Mouse (Mus musculus): Measurements from ENCODE around the gene Ppp1r16b. TPM values are rescaled to one million over a fixed set of nuclear protein-coding genes. Genes with fewer than 3 reads are reported as not detected.
A peak's percentile ranks its signal among the peaks of the same experiment; 100 is the strongest.

Gene Ppp1r16b
- polyA plus RNA-seq, 1 experiment from 2014 or later, result 4.0 TPM

DNA sequence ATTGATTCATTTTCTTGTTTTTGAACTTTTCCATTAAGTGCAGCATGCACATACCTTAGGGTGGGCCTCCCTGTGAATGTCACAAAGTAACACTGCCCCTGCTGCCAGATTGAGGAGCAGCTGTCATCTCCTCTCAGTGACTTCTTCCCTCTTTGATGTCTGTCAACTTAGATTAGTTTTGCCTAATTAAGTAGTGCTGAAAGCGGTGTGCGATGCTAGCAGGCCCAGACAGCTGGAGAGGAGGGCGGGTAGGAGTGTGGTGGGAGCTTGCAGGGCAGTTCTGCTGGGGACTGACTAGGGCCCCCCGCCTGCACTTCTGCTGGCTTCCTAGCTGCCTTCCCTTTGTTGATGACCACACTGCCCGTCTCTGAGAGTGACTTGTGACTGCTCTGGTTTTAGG lies 33.3 kb upstream of the Ppp1r16b start:
- ATAC-seq (ENCODE audit: insufficient read depth, low FRiP score, low TSS enrichment), result no peak
- H3K27ac ChIP-seq (ENCODE audit: low read depth, low read length), result no peak overlapping the region
- no peak overlapping the region for H3K4me3 ChIP-seq (ENCODE audit: low read depth, low read length)
- H3K9ac ChIP-seq (ENCODE audit: low read length), result no peak overlapping the region
- WGBS, result 83% methylated on average over 5 of the region's 5 CpGs
- H3K4me2 ChIP-seq (ENCODE audit: low read depth), result no peak overlapping the region
- no peaks in the 10 kb centered on the region for H3K9me3 ChIP-seq (ENCODE audit: control insufficient read depth, low read length)
- H3K4me1 ChIP-seq (ENCODE audit: control insufficient read depth, insufficient read depth, low read length), result no peaks in the 10 kb centered on the region
- H3K36me3 ChIP-seq (ENCODE audit: control insufficient read depth, insufficient read depth, low read length), result peaks cover 28% of the 10 kb centered on the region
- no peaks in the 10 kb centered on the region for H3K27me3 ChIP-seq (ENCODE audit: control insufficient read depth, insufficient read depth, low read length)
- no peak for DNase-seq (ENCODE audit: low spot score)

DNA sequence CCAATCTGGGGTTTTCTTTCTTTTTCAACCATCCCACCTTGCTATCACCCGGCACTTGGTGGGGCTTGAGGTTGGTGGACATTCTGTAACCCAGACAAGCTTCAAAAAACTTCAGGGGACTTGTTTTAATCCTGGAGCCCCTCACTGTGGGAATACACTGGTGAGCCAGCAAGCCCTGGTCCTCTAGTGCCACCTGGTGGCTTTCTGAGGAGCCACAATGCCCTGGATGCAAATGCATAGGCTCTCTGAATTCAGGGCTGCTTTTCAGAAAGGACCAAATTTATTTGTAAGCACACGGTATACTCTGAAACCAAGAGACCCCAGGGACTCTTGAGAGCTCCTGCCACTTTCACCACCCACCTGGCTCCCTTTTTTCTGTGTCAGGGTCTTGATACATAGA lies 23.3 kb upstream of the Ppp1r16b start:
- no peak overlapping the region for H3K4me3 ChIP-seq (ENCODE audit: low read depth, low read length)
- peaks cover 9% of the 10 kb centered on the region; the same call in 1 of the 2 replicates for H3K36me3 ChIP-seq (ENCODE audit: control insufficient read depth, insufficient read depth, low read length)
- no peaks in the 10 kb centered on the region for H3K4me1 ChIP-seq (ENCODE audit: control insufficient read depth, insufficient read depth, low read length)
- H3K9ac ChIP-seq (ENCODE audit: low read length), result no peak overlapping the region
- DNase-seq (ENCODE audit: low spot score), result peak; percentile 75
- no peaks in the 10 kb centered on the region for H3K27me3 ChIP-seq (ENCODE audit: control insufficient read depth, insufficient read depth, low read length)
- no peak overlapping the region for H3K27ac ChIP-seq (ENCODE audit: low read depth, low read length)
- H3K4me2 ChIP-seq (ENCODE audit: low read depth), result no peak overlapping the region
- no peak for ATAC-seq (ENCODE audit: insufficient read depth, low FRiP score, low TSS enrichment)
- WGBS, result 22% methylated on average over 2 of the region's 2 CpGs
- no peaks in the 10 kb centered on the region for H3K9me3 ChIP-seq (ENCODE audit: control insufficient read depth, low read length)

DNA sequence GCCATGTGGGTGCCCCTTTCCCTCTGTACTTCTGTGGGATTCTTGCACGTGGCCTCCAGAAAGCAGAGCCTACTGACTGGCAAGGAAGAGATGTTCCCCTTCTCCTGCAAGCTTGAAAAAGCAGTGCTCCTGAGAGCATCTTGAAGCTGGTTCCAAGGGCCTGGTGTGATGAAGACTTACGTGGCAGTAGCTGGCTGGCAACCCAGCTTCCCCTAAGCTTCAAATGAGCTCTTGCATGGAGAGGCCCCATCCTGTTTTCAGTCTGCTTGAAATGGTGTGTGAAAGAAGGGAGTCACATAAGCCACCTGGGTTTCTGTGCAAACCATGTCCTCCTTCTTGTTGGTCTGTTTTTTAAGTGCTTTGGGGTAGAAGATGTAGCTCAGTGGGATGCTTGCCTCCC lies 22.6 kb upstream of the Ppp1r16b start:
- no peaks in the 10 kb centered on the region for H3K27me3 ChIP-seq (ENCODE audit: control insufficient read depth, insufficient read depth, low read length)
- H3K27ac ChIP-seq (ENCODE audit: low read depth, low read length), result no peak overlapping the region
- ATAC-seq (ENCODE audit: insufficient read depth, low FRiP score, low TSS enrichment) (no peak), DNase-seq (ENCODE audit: low spot score) (no peak)
- no peak overlapping the region for H3K4me2 ChIP-seq (ENCODE audit: low read depth)
- no peak overlapping the region for H3K9ac ChIP-seq (ENCODE audit: low read length)
- no peaks in the 10 kb centered on the region for H3K4me1 ChIP-seq (ENCODE audit: control insufficient read depth, insufficient read depth, low read length)
- no peaks in the 10 kb centered on the region for H3K9me3 ChIP-seq (ENCODE audit: control insufficient read depth, low read length)
- WGBS, result 87% methylated on average over 2 of the region's 2 CpGs
- H3K4me3 ChIP-seq (ENCODE audit: low read depth, low read length), result no peak overlapping the region
- H3K36me3 ChIP-seq (ENCODE audit: control insufficient read depth, insufficient read depth, low read length), result peaks cover 5% of the 10 kb centered on the region; the same call in 1 of the 2 replicates

DNA sequence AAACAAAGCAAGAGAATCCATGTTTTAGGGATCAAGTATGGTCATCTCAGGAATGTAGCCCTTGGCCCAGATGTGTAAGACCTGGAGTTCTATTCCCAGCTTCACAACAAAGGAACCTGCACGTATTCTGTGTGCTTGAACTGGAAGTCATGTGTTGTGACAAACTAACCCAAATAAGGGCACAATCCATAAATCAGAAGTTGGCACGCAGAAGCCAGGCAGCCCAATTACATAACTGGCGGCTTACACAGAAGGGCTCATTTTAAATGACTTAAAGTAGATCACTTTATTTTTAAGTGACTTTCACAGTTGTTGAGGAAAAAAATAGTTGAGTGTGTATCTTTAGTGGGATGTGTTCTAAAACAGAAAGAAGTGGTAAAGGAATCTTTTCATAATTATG lies 21.4 kb upstream of the Ppp1r16b start:
- ATAC-seq (ENCODE audit: insufficient read depth, low FRiP score, low TSS enrichment) (no peak), DNase-seq (ENCODE audit: low spot score) (no peak)
- Histone ChIP-seq H3K4me3 (ENCODE audit: low read depth, low read length) (no peak overlapping the region), H3K4me1 (ENCODE audit: control insufficient read depth, insufficient read depth, low read length) (no peaks in the 10 kb centered on the region), H3K27me3 (ENCODE audit: control insufficient read depth, insufficient read depth, low read length) (no peaks in the 10 kb centered on the region), H3K9me3 (ENCODE audit: control insufficient read depth, low read length) (no peaks in the 10 kb centered on the region), H3K27ac (ENCODE audit: low read depth, low read length) (no peak overlapping the region), H3K36me3 (ENCODE audit: control insufficient read depth, insufficient read depth, low read length) (no peaks in the 10 kb centered on the region; the same call in 1 of the 2 replicates), H3K9ac (ENCODE audit: low read length) (no peak overlapping the region), H3K4me2 (ENCODE audit: low read depth) (no peak overlapping the region)
- WGBS, result 86% methylated on average over 3 of the region's 3 CpGs

DNA sequence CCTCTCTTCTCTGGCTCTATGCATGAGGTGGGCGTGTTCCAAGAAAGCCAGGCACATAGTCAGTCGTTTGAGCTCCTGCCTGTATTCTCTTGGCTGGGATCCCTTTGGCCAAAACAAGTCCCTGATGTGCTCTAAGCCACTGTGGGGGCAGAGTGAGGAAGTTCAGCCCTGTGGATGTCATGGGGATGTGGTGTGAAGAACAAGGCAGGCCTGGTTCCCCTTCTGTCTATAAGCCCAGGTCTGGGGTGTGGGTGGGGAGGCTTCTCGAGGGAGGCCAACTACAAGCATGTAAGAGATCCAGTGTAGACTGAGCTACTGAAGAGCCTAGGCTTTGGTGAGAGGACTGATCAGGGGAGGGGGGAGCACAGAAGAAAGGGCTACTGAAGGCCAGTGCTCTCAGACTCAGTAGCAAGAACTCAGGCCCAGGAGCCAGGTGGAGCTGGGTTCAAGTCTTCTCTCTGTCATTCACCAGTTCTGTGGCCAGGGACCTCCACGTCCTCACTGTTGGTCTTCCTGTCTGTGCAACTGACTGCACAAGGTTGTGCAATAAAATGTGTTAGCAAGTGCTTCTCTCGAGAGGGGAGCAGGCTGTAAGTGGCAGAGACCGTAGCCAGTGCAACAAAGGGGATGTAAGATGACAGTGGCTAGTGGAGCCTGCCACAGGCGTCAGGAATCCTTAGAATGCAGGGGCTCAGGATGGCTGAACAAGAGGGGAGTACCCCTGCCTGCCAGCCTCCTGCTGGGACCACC lies 13.9 kb upstream of the Ppp1r16b start:
- DNase-seq (ENCODE audit: low spot score) (no peak), ATAC-seq (ENCODE audit: insufficient read depth, low FRiP score, low TSS enrichment) (no peak)
- Histone ChIP-seq H3K4me2 (ENCODE audit: low read depth) (no peak overlapping the region), H3K4me3 (ENCODE audit: low read depth, low read length) (no peak overlapping the region), H3K27me3 (ENCODE audit: control insufficient read depth, insufficient read depth, low read length) (no peaks in the 10 kb centered on the region; the same call in 1 of the 2 replicates), H3K9me3 (ENCODE audit: control insufficient read depth, low read length) (no peaks in the 10 kb centered on the region), H3K36me3 (ENCODE audit: control insufficient read depth, insufficient read depth, low read length) (no peaks in the 10 kb centered on the region), H3K9ac (ENCODE audit: low read length) (no peak overlapping the region), H3K27ac (ENCODE audit: low read depth, low read length) (no peak overlapping the region), H3K4me1 (ENCODE audit: control insufficient read depth, insufficient read depth, low read length) (no peaks in the 10 kb centered on the region)
- WGBS, result 56% methylated on average over 7 of the region's 7 CpGs

DNA sequence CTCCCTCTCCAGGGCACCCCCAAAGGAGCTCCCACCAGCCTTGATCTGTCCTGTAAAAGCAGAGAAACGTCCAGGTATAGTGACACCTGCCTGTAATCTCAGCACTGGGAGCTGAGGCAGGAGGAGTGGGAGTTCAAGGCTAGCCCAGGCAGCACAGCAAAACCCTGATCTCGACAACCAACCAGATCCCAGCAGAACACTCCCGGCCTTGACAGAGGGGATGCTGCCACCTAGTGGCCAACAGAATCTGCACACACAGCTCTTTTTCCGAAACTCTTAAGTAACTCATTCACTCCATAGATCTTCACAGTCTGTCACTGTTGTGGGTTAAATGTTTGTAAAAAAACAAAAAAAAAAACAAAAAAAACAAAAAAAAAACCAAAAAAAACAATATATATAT lies 12.2 kb upstream of the Ppp1r16b start:
- no peaks in the 10 kb centered on the region for H3K9me3 ChIP-seq (ENCODE audit: control insufficient read depth, low read length)
- no peak overlapping the region for H3K4me3 ChIP-seq (ENCODE audit: low read depth, low read length)
- ATAC-seq (ENCODE audit: insufficient read depth, low FRiP score, low TSS enrichment) (no peak), DNase-seq (ENCODE audit: low spot score) (peak; percentile 78)
- H3K36me3 ChIP-seq (ENCODE audit: control insufficient read depth, insufficient read depth, low read length), result no peaks in the 10 kb centered on the region
- H3K4me2 ChIP-seq (ENCODE audit: low read depth), result no peak overlapping the region
- 11% methylated on average over 4 of the region's 4 CpGs for WGBS
- no peaks in the 10 kb centered on the region for H3K4me1 ChIP-seq (ENCODE audit: control insufficient read depth, insufficient read depth, low read length)
- H3K27me3 ChIP-seq (ENCODE audit: control insufficient read depth, insufficient read depth, low read length), result no peaks in the 10 kb centered on the region; the same call in 1 of the 2 replicates
- no peak overlapping the region for H3K9ac ChIP-seq (ENCODE audit: low read length)
- H3K27ac ChIP-seq (ENCODE audit: low read depth, low read length), result no peak overlapping the region

DNA sequence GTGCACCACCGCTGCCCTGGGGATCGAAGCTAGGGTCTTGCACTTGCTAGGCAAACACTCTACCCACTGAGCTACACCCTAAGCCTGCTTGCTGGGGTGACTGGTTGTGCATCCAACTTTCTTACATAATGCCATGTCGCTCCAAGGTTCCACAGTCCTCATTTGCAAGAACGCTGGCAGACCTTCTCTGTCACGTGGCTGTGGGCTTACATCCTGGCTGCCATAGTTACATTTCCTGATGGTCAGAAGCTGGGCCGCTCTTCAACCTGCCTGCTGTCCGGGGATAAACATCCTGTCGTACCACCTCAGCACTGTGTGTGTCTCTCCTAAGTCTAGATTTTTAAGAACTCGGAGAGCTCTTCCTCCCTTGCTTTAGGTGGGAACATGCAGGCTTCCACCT lies 10.5 kb upstream of the Ppp1r16b start:
- no peak overlapping the region for H3K4me3 ChIP-seq (ENCODE audit: low read depth, low read length)

DNA sequence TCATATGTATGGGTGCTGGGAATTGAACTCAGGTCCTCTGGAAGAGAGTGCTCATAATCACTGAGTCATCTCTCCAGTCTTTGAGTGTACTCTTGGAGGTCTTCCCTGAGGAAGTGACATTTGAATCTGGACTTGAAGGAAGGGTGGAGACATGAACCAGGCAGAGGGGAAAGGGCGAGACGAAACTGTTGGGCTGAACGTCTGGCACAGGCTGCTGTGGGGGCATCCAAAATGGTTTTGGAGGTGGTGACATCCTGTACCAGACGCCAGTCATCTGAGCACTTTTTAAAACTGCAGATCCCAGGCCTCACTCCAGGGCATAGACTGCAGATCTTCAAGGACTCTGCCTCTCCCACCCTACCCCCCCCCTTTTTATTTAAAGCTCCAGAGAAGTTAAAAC lies 9.4 kb upstream of the Ppp1r16b start:
- Histone ChIP-seq H3K27me3 (ENCODE audit: control insufficient read depth, insufficient read depth, low read length) (no peaks in the 10 kb centered on the region; the same call in 1 of the 2 replicates), H3K4me2 (ENCODE audit: low read depth) (no peak overlapping the region), H3K4me1 (ENCODE audit: control insufficient read depth, insufficient read depth, low read length) (no peaks in the 10 kb centered on the region), H3K4me3 (ENCODE audit: low read depth, low read length) (no peak overlapping the region), H3K36me3 (ENCODE audit: control insufficient read depth, insufficient read depth, low read length) (no peaks in the 10 kb centered on the region), H3K27ac (ENCODE audit: low read depth, low read length) (no peak overlapping the region), H3K9me3 (ENCODE audit: control insufficient read depth, low read length) (no peaks in the 10 kb centered on the region), H3K9ac (ENCODE audit: low read length) (no peak overlapping the region)
- DNase-seq (ENCODE audit: low spot score) (no peak), ATAC-seq (ENCODE audit: insufficient read depth, low FRiP score, low TSS enrichment) (no peak)
- 76% methylated on average over 4 of the region's 4 CpGs for WGBS

More for the DNA sequence above, 10.5 kb upstream of the Ppp1r16b start:
- Histone ChIP-seq H3K9ac (ENCODE audit: low read length) (no peak overlapping the region), H3K36me3 (ENCODE audit: control insufficient read depth, insufficient read depth, low read length) (no peaks in the 10 kb centered on the region), H3K9me3 (ENCODE audit: control insufficient read depth, low read length) (no peaks in the 10 kb centered on the region), H3K27ac (ENCODE audit: low read depth, low read length) (no peak overlapping the region), H3K27me3 (ENCODE audit: control insufficient read depth, insufficient read depth, low read length) (no peaks in the 10 kb centered on the region; the same call in 1 of the 2 replicates), H3K4me2 (ENCODE audit: low read depth) (no peak overlapping the region), H3K4me1 (ENCODE audit: control insufficient read depth, insufficient read depth, low read length) (no peaks in the 10 kb centered on the region)
- no peak for ATAC-seq (ENCODE audit: insufficient read depth, low FRiP score, low TSS enrichment)
- no peak for DNase-seq (ENCODE audit: low spot score)
- WGBS, result 82% methylated on average over 9 of the region's 9 CpGs

DNA sequence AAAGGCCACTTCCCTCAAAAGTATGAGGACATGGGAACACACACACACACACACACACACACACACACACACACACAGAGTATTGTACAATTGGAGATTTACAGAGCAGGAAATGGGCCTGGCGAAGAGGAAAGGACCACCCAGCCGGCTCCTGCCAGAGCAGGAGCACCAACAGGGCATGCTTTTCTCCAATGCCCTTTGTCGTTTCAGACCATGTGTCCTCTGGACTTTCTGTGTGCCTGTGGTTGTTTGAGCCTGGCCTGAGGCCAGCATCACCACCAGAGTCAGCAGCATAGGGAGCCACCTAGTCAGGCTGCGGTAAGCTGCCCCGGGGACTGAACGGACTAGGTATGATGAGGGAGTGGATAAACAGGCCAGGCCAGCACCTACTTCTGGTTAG lies 6.4 kb upstream of the Ppp1r16b start:
- Histone ChIP-seq H3K36me3 (ENCODE audit: control insufficient read depth, insufficient read depth, low read length) (no peaks in the 10 kb centered on the region), H3K4me3 (ENCODE audit: low read depth, low read length) (no peak overlapping the region), H3K9ac (ENCODE audit: low read length) (no peak overlapping the region), H3K27me3 (ENCODE audit: control insufficient read depth, insufficient read depth, low read length) (no peaks in the 10 kb centered on the region), H3K4me2 (ENCODE audit: low read depth) (no peak overlapping the region), H3K27ac (ENCODE audit: low read depth, low read length) (no peak overlapping the region), H3K9me3 (ENCODE audit: control insufficient read depth, low read length) (no peaks in the 10 kb centered on the region), H3K4me1 (ENCODE audit: control insufficient read depth, insufficient read depth, low read length) (no peaks in the 10 kb centered on the region)
- DNase-seq (ENCODE audit: low spot score) (no peak), ATAC-seq (ENCODE audit: insufficient read depth, low FRiP score, low TSS enrichment) (no peak)
- 60% methylated on average over 6 of the region's 6 CpGs for WGBS

Data from neural tube, embryonic 11.5 days (tissue).